Mouse (Mus musculus): ENCODE measurements around the gene Diaph2.

DNA sequence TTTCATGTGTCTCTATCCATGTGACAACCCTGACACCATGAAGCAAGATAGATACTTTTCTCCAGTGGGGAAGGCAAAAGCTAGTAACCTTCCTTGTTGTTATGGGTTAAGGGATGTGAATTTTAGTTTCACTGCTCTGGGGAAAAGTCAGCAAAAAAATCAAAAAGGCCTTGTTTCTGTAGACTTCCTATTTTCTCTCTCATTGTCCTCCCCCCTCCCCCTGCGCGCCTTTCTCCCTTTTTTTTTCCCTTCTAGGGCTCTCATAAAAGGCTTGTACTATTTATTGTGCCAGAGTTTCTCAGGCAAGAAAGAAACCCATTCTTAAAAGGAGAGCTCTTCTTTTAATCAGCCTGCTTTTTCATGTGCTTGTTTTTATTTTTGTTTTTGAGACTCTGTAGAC, 438.9 kb downstream of the Diaph2 start:
- no peak for TF ChIP-seq CTCF (IDR thresholded peaks at IDR 0.05; ENCODE audit: low read depth)
- no peak for TF ChIP-seq EP300 (IDR thresholded peaks at IDR 0.05; ENCODE audit: low read depth)

Data from liver, postnatal 0 days (tissue).